Mouse (Mus musculus): ENCODE measurements around the gene Atp8a2.
A peak's percentile ranks its signal among the peaks of the same experiment; 100 is the strongest.

The Atp8a2 gene

GRCm38 (mm10) chr14:60196884-60197283 lies at the start of gene Atp8a2:
Atp8a2 (minus strand) TSS chr14:60197179.
- no peak for DNase-seq

GRCm38 (mm10) chr14:60238551-60238950 lies 41.6 kb upstream of the Atp8a2 start:
- no peak for DNase-seq

GRCm38 (mm10) chr14:60219886-60220285 lies 22.9 kb upstream of the Atp8a2 start:
- DNase-seq: no peak

- DNase-seq: no peak
Measured at GRCm38 (mm10) chr14:60217616-60218015, 20.6 kb upstream of the Atp8a2 start.

GRCm38 (mm10) chr14:60216125-60216524 lies 19.1 kb upstream of the Atp8a2 start:
- no peak for DNase-seq

- DNase-seq: no peak
Measured at GRCm38 (mm10) chr14:60215000-60215399, 18.0 kb upstream of the Atp8a2 start.

- DNase-seq: no peak
Measured at GRCm38 (mm10) chr14:60214040-60214439, 17.1 kb upstream of the Atp8a2 start.

GRCm38 (mm10) chr14:60209166-60209565 lies 12.2 kb upstream of the Atp8a2 start:
- DNase-seq: no peak

GRCm38 (mm10) chr14:60204993-60205392 lies 8.0 kb upstream of the Atp8a2 start:
- DNase-seq: no peak

- DNase-seq: no peak
Measured at GRCm38 (mm10) chr14:60195999-60196398, 980 bp downstream of the Atp8a2 start.

- DNase-seq: no peak
Measured at GRCm38 (mm10) chr14:60194606-60195005, 2.4 kb downstream of the Atp8a2 start.

- DNase-seq: no peak
Measured at GRCm38 (mm10) chr14:60189771-60190170, 7.2 kb downstream of the Atp8a2 start.

GRCm38 (mm10) chr14:60188201-60188825 lies 8.7 kb downstream of the Atp8a2 start:
- no peak for DNase-seq

- DNase-seq: no peak
Measured at GRCm38 (mm10) chr14:60181306-60181705, 15.7 kb downstream of the Atp8a2 start.

- DNase-seq: no peak
Measured at GRCm38 (mm10) chr14:60178571-60178955, 18.4 kb downstream of the Atp8a2 start.

- no peak for DNase-seq
Measured at GRCm38 (mm10) chr14:60177614-60178570, 19.1 kb downstream of the Atp8a2 start.

GRCm38 (mm10) chr14:60176891-60177613 lies 19.9 kb downstream of the Atp8a2 start:
- peak; percentile 11 for DNase-seq

- no peak for DNase-seq
Measured at GRCm38 (mm10) chr14:60176469-60176890, 20.5 kb downstream of the Atp8a2 start.

GRCm38 (mm10) chr14:60172286-60173055 lies 24.5 kb downstream of the Atp8a2 start:
- DNase-seq: no peak

GRCm38 (mm10) chr14:60170845-60171610 lies 26.0 kb downstream of the Atp8a2 start:
- no peak for DNase-seq

- no peak for DNase-seq
Measured at GRCm38 (mm10) chr14:60163367-60163766, 33.6 kb downstream of the Atp8a2 start.

GRCm38 (mm10) chr14:60152373-60152772 lies 44.6 kb downstream of the Atp8a2 start:
- no peak for DNase-seq
